Mouse (Mus musculus) brown adipose tissue, adult 24 weeks (tissue): ENCODE data around the gene Rnf157. TPM values are rescaled to one million over a fixed set of nuclear protein-coding genes. Genes with fewer than 3 reads are reported as not detected.
"Not testable (repeated sequence)": the region's sequence is repeated elsewhere in the genome, so short reads cannot be mapped to it uniquely, and the experiment has no call there.

Experiments used
- H3K27ac ChIP-seq: fragments of 200-500 bp; replicated peaks from 2 replicates; pipeline ENCODE4 v1.5.1; 2012; ENCODE audit warnings: low read depth, mild to moderate bottlenecking, low read length
- H3K4me1 ChIP-seq: fragments of 200-500 bp; 2 replicates; pipeline ENCODE4 v1.6.1; 2012; ENCODE audit warnings: low read length, mixed read lengths; ENCODE audit not compliant: control insufficient read depth, insufficient read depth, insufficient read length
- H3K4me3 ChIP-seq: fragments of 200-500 bp; 2 replicates; pipeline ENCODE4 v1.5.1; 2012; ENCODE audit warnings: low read depth, mild to moderate bottlenecking, low read length, moderate library complexity; ENCODE audit not compliant: insufficient read depth
- polyA plus RNA-seq: library from polyadenylated mRNA; stranded (reverse); fragments of >200 nt; gene quantifications from 2 replicates; pipeline ENCODE4 v1.2.4, GENCODE M21; 2012; ENCODE audit not compliant: missing spikeins, insufficient read depth, insufficient read length

Rnf157 gene
- polyA plus RNA-seq, 1 experiment = 0.67 TPM

DNA sequence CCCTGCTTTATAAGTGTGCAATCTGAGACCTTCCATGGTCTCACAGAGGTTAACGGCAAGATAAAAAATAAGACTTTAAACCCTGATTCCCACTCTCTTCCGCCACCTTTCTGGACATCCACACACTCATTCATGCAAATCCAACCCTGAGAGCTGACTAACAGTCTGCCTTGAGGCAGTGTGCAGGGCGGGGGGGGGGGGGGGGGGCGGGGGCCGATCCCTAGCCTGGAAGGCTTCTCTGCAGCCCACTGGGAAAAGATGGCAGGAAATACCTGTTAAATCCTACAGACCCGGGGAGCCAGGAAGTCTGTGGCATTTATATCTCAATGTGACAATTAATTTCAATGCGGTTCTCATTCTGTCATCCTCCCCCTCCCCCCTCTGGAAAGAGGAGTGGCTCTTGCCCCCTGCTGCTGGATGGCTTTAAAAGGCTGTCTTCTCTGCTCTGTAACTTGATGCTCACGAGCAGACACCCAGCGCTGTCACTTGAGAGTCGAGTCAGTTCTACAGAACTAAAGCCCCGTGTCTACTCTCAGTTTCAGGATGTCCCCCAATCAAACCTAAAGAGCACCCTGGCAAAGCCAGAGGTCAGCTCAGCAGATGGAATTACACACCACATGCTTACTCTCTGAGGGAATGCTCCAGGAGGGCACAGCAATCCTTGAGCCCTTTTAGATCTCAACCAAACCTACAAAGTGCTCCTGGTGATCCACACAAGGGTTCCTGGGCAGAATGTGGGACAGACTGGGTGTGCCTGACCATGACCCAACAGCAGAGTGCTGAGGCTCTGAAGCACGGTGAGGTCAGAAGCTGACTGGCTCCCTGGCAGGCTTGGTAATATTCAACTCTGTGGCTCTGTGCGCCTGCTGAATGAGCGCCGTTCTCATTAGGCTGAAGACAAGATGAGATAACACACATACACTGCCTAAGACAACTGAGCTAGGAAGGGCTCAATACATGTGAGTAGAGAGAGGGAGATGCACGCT is 25.5 kb downstream of the Rnf157 start:
- Histone ChIP-seq H3K4me1 (peaks cover 3% of the 10 kb centered on the region; the same call in 1 of the 2 replicates), H3K4me3 (0 out of 2 replicates have a peak overlapping the region, but pooled peaks have one; percentile 7), H3K27ac (no peak overlapping the region; the same call in 1 of the 2 replicates)

DNA sequence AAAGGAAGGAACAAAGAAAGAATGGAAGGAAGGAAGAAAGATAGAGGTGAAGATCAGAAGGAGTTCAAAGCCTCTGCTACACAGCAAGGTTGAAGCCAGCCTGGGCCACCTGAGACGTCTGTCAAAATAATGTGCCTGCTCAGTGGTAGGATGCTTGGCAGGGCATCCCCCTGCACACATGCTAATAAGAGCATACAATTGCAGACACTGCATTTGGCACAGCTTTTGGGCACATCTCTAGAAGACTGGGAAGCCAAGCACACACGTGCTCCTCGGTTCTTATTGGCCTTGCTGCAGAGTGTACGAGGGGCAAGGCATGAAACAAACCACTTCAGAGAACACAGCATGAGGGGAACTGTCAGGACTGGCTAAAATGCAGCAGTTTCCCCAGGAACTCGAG is 26.8 kb downstream of the Rnf157 start:
- Histone ChIP-seq H3K4me3 (no peak overlapping the region), H3K4me1 (peaks cover 3% of the 10 kb centered on the region; the same call in 1 of the 2 replicates), H3K27ac (no peak overlapping the region)

DNA sequence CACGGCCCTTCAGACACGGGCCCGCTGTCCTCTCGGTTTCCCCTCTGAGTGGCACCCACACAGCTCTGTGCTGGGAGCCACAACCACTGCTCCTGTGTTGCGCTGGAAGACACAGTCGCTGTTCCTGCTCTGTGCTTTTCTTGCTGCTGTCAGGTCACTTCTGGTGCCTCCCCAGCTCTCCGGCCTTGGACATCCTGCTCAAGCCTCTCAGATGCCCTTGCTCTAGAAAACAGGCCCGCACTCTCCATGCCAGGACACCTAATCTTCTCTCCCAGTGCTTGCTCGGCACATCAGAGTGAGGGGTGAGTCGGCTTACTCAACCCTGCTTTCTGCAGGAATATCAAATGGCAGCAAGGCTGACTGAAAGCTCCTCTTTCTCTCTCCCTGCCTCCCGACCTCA is 28.7 kb downstream of the Rnf157 start:
- no peak overlapping the region for H3K27ac ChIP-seq
- no peak overlapping the region for H3K4me3 ChIP-seq
- peaks cover 3% of the 10 kb centered on the region; the same call in 1 of the 2 replicates for H3K4me1 ChIP-seq

DNA sequence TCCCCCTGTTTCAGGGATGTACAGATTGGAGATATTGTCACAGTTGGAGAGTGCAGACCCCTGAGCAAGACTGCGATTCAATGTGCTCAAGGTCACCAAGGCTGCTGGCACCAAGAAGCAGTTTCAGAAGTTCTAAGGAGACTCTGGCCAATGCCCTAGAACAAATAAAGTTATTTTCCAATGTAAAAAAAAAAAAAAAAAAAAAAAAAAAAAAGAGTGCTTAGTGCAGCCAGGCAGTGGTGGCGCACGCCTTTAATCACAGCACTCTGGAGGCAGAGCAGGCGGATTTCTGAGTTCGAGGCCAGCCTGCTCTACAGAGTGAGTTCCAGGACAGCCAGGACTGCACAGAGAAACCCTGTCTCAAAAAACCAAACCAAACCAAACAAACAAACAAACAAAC is 29.8 kb downstream of the Rnf157 start:
- not testable (repeated sequence) for H3K4me3 ChIP-seq, H3K27ac ChIP-seq, H3K4me1 ChIP-seq

DNA sequence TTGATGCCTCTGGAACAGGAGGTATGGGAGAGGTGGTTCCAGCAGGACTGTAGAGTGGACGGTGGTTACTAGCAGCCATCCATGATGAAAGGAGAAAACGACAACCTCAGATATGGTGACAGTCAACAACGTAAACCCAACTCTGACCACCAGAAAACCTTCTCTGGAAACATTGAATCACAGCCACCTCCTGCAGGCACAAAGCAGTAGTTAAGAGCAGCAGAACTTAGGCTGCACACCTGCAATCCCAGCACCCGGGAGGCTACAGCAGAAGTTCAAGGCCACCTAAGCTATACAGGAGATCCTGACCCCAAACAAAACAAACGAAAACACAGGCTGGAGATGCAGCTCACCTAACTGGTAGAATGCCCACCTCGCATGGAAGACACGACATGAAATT is 32.1 kb downstream of the Rnf157 start:
- Histone ChIP-seq H3K27ac (no peak overlapping the region), H3K4me3 (no peak overlapping the region), H3K4me1 (no peaks in the 10 kb centered on the region)

DNA sequence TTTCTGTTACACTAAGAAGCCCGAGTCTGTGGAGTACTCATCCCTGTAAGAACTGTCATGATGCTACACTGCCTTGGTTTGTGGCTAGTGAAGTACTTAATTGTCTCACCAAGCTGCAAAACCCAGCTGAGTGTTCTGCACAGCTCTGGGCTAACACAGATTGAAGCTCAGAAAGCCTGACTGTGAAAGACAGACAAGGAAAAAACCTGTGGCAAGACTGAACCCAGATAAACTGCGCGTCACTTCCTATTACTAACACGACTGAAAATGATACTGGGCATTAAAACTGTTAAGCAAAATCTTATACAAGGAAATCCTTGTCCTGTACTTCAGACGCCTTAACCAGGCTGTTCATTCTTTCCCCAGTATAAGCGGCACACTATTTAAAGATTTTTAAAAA is 33.3 kb downstream of the Rnf157 start:
- Histone ChIP-seq H3K4me3 (no peak overlapping the region), H3K4me1 (no peaks in the 10 kb centered on the region), H3K27ac (no peak overlapping the region)

DNA sequence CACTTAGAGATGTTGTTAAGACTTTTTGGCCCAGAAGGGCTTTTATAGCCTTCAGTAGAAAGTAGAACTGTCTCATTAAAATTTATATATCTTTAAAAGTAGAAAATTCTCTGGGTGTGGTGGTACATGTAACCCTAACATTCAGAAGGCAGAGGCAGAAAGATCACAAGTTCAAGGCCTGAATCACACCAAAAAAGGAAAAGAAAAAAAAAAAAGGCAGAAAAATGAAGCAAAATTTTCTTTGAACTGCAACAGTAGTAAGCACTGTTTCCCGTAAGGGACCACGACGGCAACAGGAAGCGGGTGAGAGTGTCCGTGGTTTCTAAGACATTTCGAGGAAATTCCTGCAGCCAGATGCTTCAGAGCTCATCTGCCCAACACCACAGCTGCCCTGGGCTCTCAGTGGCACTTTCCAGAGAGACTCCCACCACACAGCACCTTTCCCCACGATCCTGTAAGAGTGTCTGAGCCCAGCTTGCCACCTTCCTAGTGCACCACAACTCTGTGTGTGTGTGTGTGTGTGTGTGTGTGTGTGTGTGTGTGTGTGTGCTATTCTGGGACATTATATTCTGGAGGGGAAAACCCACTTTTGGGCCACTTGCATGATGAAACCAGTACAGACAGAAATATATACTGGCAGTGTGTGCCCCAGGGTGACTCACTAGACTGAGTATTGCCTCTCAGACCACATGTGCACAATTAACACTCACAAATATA is 35.7 kb downstream of the Rnf157 start:
- Histone ChIP-seq H3K4me1 (no peaks in the 10 kb centered on the region), H3K27ac (no peak overlapping the region)

DNA sequence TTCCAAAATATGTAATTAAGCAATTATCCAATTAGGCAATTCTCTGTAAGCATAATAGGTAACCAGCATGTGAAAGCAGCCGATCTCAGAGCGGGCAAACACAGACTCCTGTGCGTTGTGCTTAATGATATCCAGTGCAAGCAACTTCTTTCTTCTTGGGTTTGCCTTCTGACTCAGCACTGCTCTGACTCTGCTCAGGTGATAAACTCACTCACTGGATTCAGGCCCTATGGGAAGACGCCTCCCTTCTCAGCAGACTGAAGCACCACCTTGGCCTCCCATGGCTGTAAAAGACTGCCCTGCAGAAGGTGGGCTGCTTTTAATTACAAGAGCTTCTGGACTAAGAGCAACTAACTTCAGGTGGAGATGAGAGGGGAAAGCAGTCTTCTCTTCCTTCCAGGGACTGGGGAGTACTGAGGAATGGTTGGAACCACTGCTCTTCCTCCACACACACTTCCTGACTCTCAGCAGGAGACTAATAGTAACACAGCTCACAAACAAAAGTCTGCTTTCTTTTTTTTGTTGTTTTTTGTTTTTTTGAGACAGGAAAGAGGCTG is 40.9 kb downstream of the Rnf157 start:
- Histone ChIP-seq H3K4me1 (peaks cover 10% of the 10 kb centered on the region), H3K4me3 (no peak overlapping the region), H3K27ac (no peak overlapping the region)

More for the DNA sequence above, 35.7 kb downstream of the Rnf157 start:
- no peak overlapping the region for H3K4me3 ChIP-seq

DNA sequence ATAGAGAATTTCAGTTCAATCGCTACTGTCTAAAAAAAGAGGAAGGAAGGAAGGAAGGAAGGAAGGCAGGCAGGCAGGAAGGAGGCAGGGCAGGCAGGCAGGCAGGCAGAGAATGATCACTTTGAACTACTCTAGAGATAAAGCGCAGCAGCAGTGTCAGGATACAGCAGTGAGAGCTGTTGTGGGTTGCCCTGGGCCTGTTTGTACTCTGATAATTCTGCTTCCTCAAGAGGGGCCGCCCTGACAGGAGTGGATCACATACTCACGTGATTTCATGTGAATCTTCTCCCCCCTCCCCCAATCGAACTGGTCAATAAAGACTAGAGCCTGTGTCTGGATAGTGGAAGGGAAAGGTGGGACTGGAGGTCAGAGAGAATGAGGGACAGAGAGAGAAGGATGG is 43.2 kb downstream of the Rnf157 start:
- H3K4me1 ChIP-seq = peaks cover 10% of the 10 kb centered on the region
- no peak overlapping the region for H3K27ac ChIP-seq

DNA sequence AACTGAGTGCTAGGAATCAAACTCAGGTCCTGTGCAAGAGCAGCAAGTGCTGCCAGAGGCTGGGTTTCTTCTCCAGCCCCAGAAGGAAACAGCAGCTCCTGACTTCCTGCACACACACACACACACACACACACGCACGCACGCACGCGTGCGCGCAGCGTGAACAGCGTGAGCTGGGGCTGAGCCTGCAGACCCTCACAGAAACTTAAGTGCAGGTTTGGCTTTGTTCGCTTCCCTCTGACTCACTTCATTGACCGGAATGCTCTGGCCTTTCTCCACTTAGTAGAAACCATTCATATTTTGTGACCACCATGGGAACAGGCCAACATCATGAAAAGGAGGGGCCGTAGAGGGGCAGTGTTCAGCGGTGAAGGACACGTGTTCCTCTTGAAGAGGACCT is 43.8 kb downstream of the Rnf157 start:
- H3K4me3 ChIP-seq = no peak overlapping the region
- no peak overlapping the region for H3K27ac ChIP-seq
- peaks cover 10% of the 10 kb centered on the region for H3K4me1 ChIP-seq

More for the DNA sequence above, 43.2 kb downstream of the Rnf157 start:
- no peak overlapping the region for H3K4me3 ChIP-seq

DNA sequence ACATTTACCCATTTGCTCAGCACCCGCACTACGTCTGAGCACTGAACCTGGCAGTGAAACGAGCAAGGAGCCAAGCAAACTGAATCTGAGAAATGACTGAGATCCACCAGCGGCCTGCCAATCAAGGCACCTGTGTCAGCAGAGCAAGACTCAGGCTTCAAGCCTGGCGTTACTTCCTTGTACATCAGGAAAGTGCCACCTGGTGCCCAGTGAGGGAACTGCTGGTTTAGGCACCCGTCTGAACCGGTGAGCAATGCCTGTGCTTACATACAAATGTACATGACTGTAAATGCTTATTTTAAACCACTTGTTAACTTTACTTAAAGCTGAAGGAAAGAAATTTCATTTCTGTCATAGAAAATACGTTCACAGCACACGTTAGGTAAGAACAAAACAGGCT is 44.7 kb downstream of the Rnf157 start:
- Histone ChIP-seq H3K4me1 (peaks cover 10% of the 10 kb centered on the region), H3K4me3 (no peak overlapping the region), H3K27ac (no peak overlapping the region)

DNA sequence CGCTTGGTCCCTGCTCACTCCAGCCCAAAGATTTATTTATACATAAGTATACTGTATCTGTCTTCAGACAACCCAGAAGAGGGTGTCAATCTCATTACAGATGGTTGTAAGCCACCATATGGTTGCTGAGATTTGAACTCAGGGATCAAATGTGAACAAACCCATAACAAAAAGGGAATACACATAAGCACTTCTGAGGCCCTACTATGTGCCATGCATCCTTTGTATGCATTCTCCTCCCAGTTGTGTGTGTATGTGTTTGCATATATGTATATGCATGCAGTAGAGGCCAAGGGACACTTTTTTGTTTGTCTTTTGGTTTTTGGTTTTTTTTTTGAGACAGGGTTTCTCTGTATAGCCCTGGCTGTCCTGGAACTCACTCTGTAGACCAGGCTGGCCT is 46.2 kb downstream of the Rnf157 start:
- H3K27ac ChIP-seq = no peak overlapping the region
- no peak overlapping the region for H3K4me3 ChIP-seq
- H3K4me1 ChIP-seq = peaks cover 10% of the 10 kb centered on the region

DNA sequence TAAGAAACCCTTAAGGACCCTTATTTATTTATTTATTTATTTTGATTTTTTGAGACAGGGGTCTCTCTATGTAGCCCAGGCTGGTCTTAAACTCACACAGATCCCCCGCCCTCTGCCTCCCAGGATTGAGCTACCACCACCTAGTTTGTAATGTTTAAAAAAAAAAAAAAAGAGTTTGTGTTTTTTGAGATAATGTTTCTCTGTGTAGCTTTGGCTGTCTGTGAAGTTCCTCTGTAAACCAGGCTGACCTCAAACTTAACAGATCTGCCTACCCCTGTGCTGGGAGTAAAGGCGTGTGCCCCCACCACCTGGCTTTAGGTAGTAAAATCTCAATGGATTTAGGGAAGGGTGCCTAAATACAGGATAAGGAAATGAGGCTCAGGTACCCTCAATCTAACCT is 46.7 kb downstream of the Rnf157 start:
- Histone ChIP-seq H3K4me1 (peaks cover 10% of the 10 kb centered on the region), H3K4me3 (no peak overlapping the region)

DNA sequence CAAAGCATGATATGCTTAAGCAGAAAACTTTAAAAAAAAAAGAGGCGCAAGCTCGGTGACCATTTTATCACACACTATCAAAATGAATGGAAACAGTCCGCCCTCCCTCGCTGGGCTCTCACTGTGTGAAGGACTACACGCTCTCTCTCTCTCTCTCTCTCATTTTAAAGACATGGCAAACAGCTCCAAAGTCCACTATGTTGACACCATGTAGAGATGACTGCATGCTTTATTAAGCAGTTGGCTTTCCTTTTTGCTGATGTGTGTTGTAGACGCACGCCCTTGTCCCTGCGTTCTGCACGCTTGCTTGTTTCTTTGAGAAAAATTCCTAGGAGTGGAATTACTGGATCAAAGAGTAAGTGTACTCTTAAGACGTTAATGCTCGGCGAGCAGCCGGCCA is 47.4 kb downstream of the Rnf157 start:
- no peak overlapping the region for H3K4me3 ChIP-seq

More for the DNA sequence above, 46.7 kb downstream of the Rnf157 start:
- no peak overlapping the region for H3K27ac ChIP-seq

DNA sequence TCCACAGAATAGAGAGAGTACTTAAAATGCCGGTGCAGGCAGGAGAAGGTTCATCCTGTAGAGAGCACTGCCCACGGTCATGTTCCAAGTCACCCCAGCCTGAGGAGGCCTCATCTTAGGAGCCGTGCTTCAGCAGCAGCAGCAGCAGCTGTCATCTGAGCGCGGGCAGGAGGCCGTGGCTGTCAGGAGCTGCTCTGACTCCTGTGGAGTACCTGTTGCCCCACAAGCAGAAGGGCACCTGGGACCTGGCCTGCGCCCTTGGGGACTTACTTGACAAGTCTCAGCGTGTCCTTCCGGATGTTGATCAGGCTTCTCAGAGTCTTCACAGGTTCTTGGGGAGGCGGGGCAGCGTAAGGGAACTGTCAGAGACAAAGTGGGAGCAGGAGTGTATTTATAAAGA is 50.8 kb downstream of the Rnf157 start:
- H3K4me3 ChIP-seq = no peak overlapping the region
- no peak overlapping the region for H3K27ac ChIP-seq
- H3K4me1 ChIP-seq = no peaks in the 10 kb centered on the region

More for the DNA sequence above, 47.4 kb downstream of the Rnf157 start:
- Histone ChIP-seq H3K4me1 (peaks cover 9% of the 10 kb centered on the region), H3K27ac (no peak overlapping the region)
